Mouse (Mus musculus) spleen, adult 2 months (tissue): ENCODE data around the gene Sirt5. TPM values are rescaled to one million over a fixed set of nuclear protein-coding genes. Genes with fewer than 3 reads are reported as not detected.

Experiments
- DNase-seq, 2 experiments: peaks; one replicate each; pipeline versions ENCODE4 v3.0.0 to v3.0.0-alpha.2; 2012 to 2021; ENCODE audit warnings: low spot score in 2 of 2, low read depth in 1 of 2
- H3K27ac ChIP-seq: fragments of 200-500 bp; 2 replicates; pipeline ENCODE4 v1.5.1; 2012; ENCODE audit warnings: low read length, inconsistent platforms; ENCODE audit not compliant: insufficient read depth
- H3K27me3 ChIP-seq: fragments of 200-500 bp; 2 replicates; pipeline ENCODE4 v1.6.1; 2012; ENCODE audit warnings: mild to moderate bottlenecking, moderate library complexity, low read length, inconsistent platforms; ENCODE audit not compliant: control insufficient read depth, insufficient read depth
- H3K36me3 ChIP-seq: fragments of 200-500 bp; 2 replicates; pipeline ENCODE4 v1.6.1; 2012; ENCODE audit warnings: mild to moderate bottlenecking, low read length, inconsistent platforms; ENCODE audit not compliant: control insufficient read depth, insufficient read depth
- H3K4me1 ChIP-seq: fragments of 200-500 bp; 2 replicates; pipeline ENCODE4 v1.6.1; 2011; ENCODE audit warnings: inconsistent platforms; ENCODE audit not compliant: control insufficient read depth, insufficient read depth, insufficient read length
- H3K4me3 ChIP-seq: fragments of 200-500 bp; 2 replicates; pipeline ENCODE4 v1.5.1; 2011; ENCODE audit warnings: mild to moderate bottlenecking, inconsistent platforms; ENCODE audit not compliant: insufficient read depth, insufficient read length; ENCODE audit errors: extremely low read depth
- CTCF ChIP-seq: fragments of 200-500 bp; IDR thresholded peaks from 2 replicates; pipeline ENCODE4 v1.5.1; 2011; ENCODE audit warnings: mild to moderate bottlenecking, inconsistent platforms; ENCODE audit not compliant: insufficient read depth, insufficient read length, insufficient replicate concordance; ENCODE audit errors: extremely low read depth
- POLR2A ChIP-seq: fragments of 200-500 bp; IDR thresholded peaks from 2 replicates; pipeline ENCODE4 v1.6.1; 2011; ENCODE audit warnings: low read depth, low read length, inconsistent platforms
- WGBS: fragments of 180-500 bp; shearing (Covaris S2); methylation state at CpG from one replicate; pipeline ENCODE4 v1.1.7; 2018; 5-methylcytosine and 5-hydroxymethylcytosine counted together
- polyA plus RNA-seq: library from polyadenylated mRNA; depleted of rRNA; stranded (reverse); fragments of >200 nt; gene quantifications from 2 replicates; pipeline ENCODE4 v1.2.3, GENCODE M21; 2012

The Sirt5 gene
- polyA plus RNA-seq, 1 experiment, result 3.3 TPM

- no peaks in the 10 kb centered on the region for H3K4me1 ChIP-seq
- no peaks in the 10 kb centered on the region for H3K27me3 ChIP-seq
- TF ChIP-seq CTCF (no peak), POLR2A (no peak)
- no peak for DNase-seq
- WGBS, result 88% methylated on average over 10 of the region's 10 CpGs
- no peak overlapping the region for H3K4me3 ChIP-seq
- no peak overlapping the region for H3K27ac ChIP-seq
- peaks cover 14% of the 10 kb centered on the region for H3K36me3 ChIP-seq
Measured at GRCm38 (mm10) chr13:43374205-43374604, 8.9 kb downstream of the Sirt5 start.

GRCm38 (mm10) chr13:43374918-43375432 lies 9.7 kb downstream of the Sirt5 start:
- H3K4me3 ChIP-seq, result no peak overlapping the region
- WGBS, result 63% methylated on average over 2 of the region's 2 CpGs
- no peak for DNase-seq
- H3K4me1 ChIP-seq, result no peaks in the 10 kb centered on the region
- peaks cover 14% of the 10 kb centered on the region for H3K36me3 ChIP-seq
- no peak overlapping the region for H3K27ac ChIP-seq
- H3K27me3 ChIP-seq, result no peaks in the 10 kb centered on the region
- no peak for TF ChIP-seq POLR2A
- TF ChIP-seq CTCF, result no peak

- DNase-seq, result no peak
- TF ChIP-seq CTCF (no peak), POLR2A (no peak)
- Histone ChIP-seq H3K4me1 (no peaks in the 10 kb centered on the region), H3K36me3 (peaks cover 3% of the 10 kb centered on the region; the same call in 1 of the 2 replicates), H3K27me3 (no peaks in the 10 kb centered on the region), H3K27ac (no peak overlapping the region), H3K4me3 (no peak overlapping the region)
- 83% methylated on average over 3 of the region's 3 CpGs for WGBS
Measured at GRCm38 (mm10) chr13:43379989-43380388, 14.7 kb downstream of the Sirt5 start.

GRCm38 (mm10) chr13:43385321-43385720 lies 20.0 kb downstream of the Sirt5 start:
- TF ChIP-seq POLR2A (no peak), CTCF (no peak)
- H3K27ac ChIP-seq, result no peak overlapping the region
- WGBS, result 95% methylated on average over 10 of the region's 10 CpGs
- no peaks in the 10 kb centered on the region; the same call in 1 of the 2 replicates for H3K36me3 ChIP-seq
- no peaks in the 10 kb centered on the region for H3K4me1 ChIP-seq
- no peak for DNase-seq
- H3K27me3 ChIP-seq, result no peaks in the 10 kb centered on the region
- no peak overlapping the region for H3K4me3 ChIP-seq

- peaks cover 5% of the 10 kb centered on the region for H3K4me1 ChIP-seq
- H3K4me3 ChIP-seq, result no peak overlapping the region
- H3K36me3 ChIP-seq, result peaks cover 14% of the 10 kb centered on the region
- 51% methylated on average over 14 of the region's 17 CpGs for WGBS
- no peaks in the 10 kb centered on the region for H3K27me3 ChIP-seq
- DNase-seq, result no peak
- TF ChIP-seq POLR2A, result no peak
- no peak for TF ChIP-seq CTCF
- H3K27ac ChIP-seq, result no peak overlapping the region
Measured at GRCm38 (mm10) chr13:43397700-43398296, 32.5 kb downstream of the Sirt5 start.

- peaks cover 5% of the 10 kb centered on the region for H3K4me1 ChIP-seq
- H3K27me3 ChIP-seq, result no peaks in the 10 kb centered on the region
- peak within 1 kb of the TSS; percentile 99 for H3K27ac ChIP-seq
- peaks cover 14% of the 10 kb centered on the region for H3K36me3 ChIP-seq
- under 1% methylated on average over 70 of the region's 72 CpGs for WGBS
- peak; percentile 88 to 90 for DNase-seq
- peak within 1 kb of the TSS; percentile 100 for H3K4me3 ChIP-seq
- peak; percentile 75 for TF ChIP-seq POLR2A
- TF ChIP-seq CTCF, result peak; percentile 88
Measured at GRCm38 (mm10) chr13:43398297-43399080, 33.2 kb downstream of the Sirt5 start, which contains the start of gene Nol7. Gene Nol7 (plus strand): TSS chr13:43398390.

- peak; percentile 40 to 49 for DNase-seq
- Histone ChIP-seq H3K4me1 (peaks cover 5% of the 10 kb centered on the region), H3K27me3 (no peaks in the 10 kb centered on the region), H3K4me3 (no peak overlapping the region), H3K27ac (peak overlapping the region; percentile 56), H3K36me3 (peaks cover 18% of the 10 kb centered on the region)
- TF ChIP-seq POLR2A (no peak), CTCF (no peak)
- WGBS, result 35% methylated on average over 5 of the region's 5 CpGs
Measured at GRCm38 (mm10) chr13:43399576-43399975, 34.3 kb downstream of the Sirt5 start.
